15 mouse cellular contexts compared by ENCODE assay signal in genomic region chr7:129654923-129655322, GRCm38 (mm10).
A peak's percentile ranks its signal among the peaks of the same experiment; 100 is the strongest.
DNase-seq lines count a peak whose midpoint lies in the region; ATAC-seq lines count a peak whose summit lies in the region.
"Had no signal": no experiment of that assay in that cellular context is flagged by ENCODE, and none has a peak within 500 bp of the region (broad histone marks: within the 10 kb centered on the region; RNA-seq: fewer than 3 reads in every experiment).

No protein-coding gene starts in this region.

- no peaks in the 10 kb centered on the region for H3K27me3 ChIP-seq in embryonic facial prominence, embryonic 14.5 days (replicated peaks; ENCODE audit: control insufficient read depth, insufficient read depth, low read length)
- H3K27me3 ChIP-seq in embryonic facial prominence, embryonic 10.5 days (replicated peaks; ENCODE audit: low read depth, poor library complexity, severe bottlenecking), result peaks cover 59% of the 10 kb centered on the region
- 0 out of 2 replicates have a peak, but pooled peaks cover 4% of the 10 kb centered on the region for H3K27me3 ChIP-seq in neural tube, embryonic 14.5 days (ENCODE audit: control insufficient read depth, insufficient read depth, low read length)
- peaks cover 97% of the 10 kb centered on the region for H3K27me3 ChIP-seq in limb, embryonic 10.5 days (ENCODE audit: low read depth, poor library complexity, severe bottlenecking)
- H3K27me3 ChIP-seq: intestine, embryonic 15.5 days had no signal

- WGBS in embryonic facial prominence, embryonic 14.5 days, result 62% methylated on average over 12 of the region's 12 CpGs
- 51% methylated on average over 12 of the region's 12 CpGs for WGBS in embryonic facial prominence, embryonic 10.5 days
- 31% methylated on average over 12 of the region's 12 CpGs for WGBS in neural tube, embryonic 14.5 days
- 35% methylated on average over 12 of the region's 12 CpGs for WGBS in limb, embryonic 10.5 days

- ATAC-seq in embryonic facial prominence, embryonic 14.5 days (ENCODE audit: low read depth), result no peak
- ATAC-seq in neural tube, embryonic 14.5 days (ENCODE audit: low read depth), result no peak

- no peaks in the 10 kb centered on the region for H3K36me3 ChIP-seq in embryonic facial prominence, embryonic 14.5 days (ENCODE audit: control insufficient read depth, insufficient read depth, low read length)
- no peaks in the 10 kb centered on the region for H3K36me3 ChIP-seq in embryonic facial prominence, embryonic 10.5 days (replicated peaks)
- no peaks in the 10 kb centered on the region for H3K36me3 ChIP-seq in neural tube, embryonic 14.5 days (ENCODE audit: control insufficient read depth, insufficient read depth, low read length)
- no peaks in the 10 kb centered on the region for H3K36me3 ChIP-seq in limb, embryonic 10.5 days
- H3K36me3 ChIP-seq: hindbrain, embryonic 12.5 days; intestine, embryonic 15.5 days had no signal

- no peak overlapping the region for H3K27ac ChIP-seq in embryonic facial prominence, embryonic 14.5 days (replicated peaks; ENCODE audit: low read depth, low read length)
- no peak overlapping the region for H3K27ac ChIP-seq in embryonic facial prominence, embryonic 10.5 days (replicated peaks)
- H3K27ac ChIP-seq in neural tube, embryonic 14.5 days (ENCODE audit: low read depth, low read length), result no peak overlapping the region
- H3K27ac ChIP-seq in limb, embryonic 10.5 days, result peak overlapping the region; percentile 54
- H3K27ac ChIP-seq: gastrocnemius, adult 2 months; hindbrain, embryonic 12.5 days; intestine, embryonic 15.5 days had no signal

- peak; percentile 38 for DNase-seq in embryonic facial prominence, embryonic 14.5 days (ENCODE audit: low spot score)
- no peak for DNase-seq in embryonic facial prominence, embryonic 10.5 days (ENCODE audit: low spot score)
- peak; percentile 13 for DNase-seq in layer of hippocampus, adult 11-12 months (ENCODE audit: low spot score)
- DNase-seq in layer of hippocampus, adult 9-11 months, result no peak
- DNase-seq in neural tube, embryonic 10.5 days (ENCODE audit: extremely low spot score, low spot score), result no peak
- no peak for DNase-seq in limb, embryonic 10.5 days (ENCODE audit: low spot score)
- no peak for DNase-seq in T-cell, adult 2 months (ENCODE audit: low spot score)
- DNase-seq: cerebellum, adult 9-11 months; embryo, embryonic 11 days; gastrocnemius, adult 2 months; liver had no signal

- no peak overlapping the region for H3K9ac ChIP-seq in embryonic facial prominence, embryonic 14.5 days (ENCODE audit: low read depth, low read length)
- H3K9ac ChIP-seq in neural tube, embryonic 14.5 days (replicated peaks; ENCODE audit: low read depth, low read length), result no peak overlapping the region
- H3K9ac ChIP-seq: hindbrain, embryonic 12.5 days; intestine, embryonic 15.5 days had no signal

- H3K4me2 ChIP-seq in embryonic facial prominence, embryonic 14.5 days (ENCODE audit: low read depth, low read length), result no peak overlapping the region
- H3K4me2 ChIP-seq in neural tube, embryonic 14.5 days (ENCODE audit: low read depth, low read length), result 0 out of 2 replicates have a peak overlapping the region, but pooled peaks have one; percentile 1
- H3K4me2 ChIP-seq: hindbrain, embryonic 12.5 days; intestine, embryonic 15.5 days had no signal

- H3K4me1 ChIP-seq in embryonic facial prominence, embryonic 14.5 days (ENCODE audit: control insufficient read depth, insufficient read depth, low read length), result peaks cover 16% of the 10 kb centered on the region
- peaks cover 46% of the 10 kb centered on the region for H3K4me1 ChIP-seq in embryonic facial prominence, embryonic 10.5 days
- peaks cover 7% of the 10 kb centered on the region for H3K4me1 ChIP-seq in neural tube, embryonic 14.5 days (ENCODE audit: control insufficient read depth, insufficient read depth, low read length)
- peaks cover 47% of the 10 kb centered on the region for H3K4me1 ChIP-seq in limb, embryonic 10.5 days

- no peak overlapping the region for H3K4me3 ChIP-seq in embryonic facial prominence, embryonic 14.5 days (ENCODE audit: low read depth, low read length)
- H3K4me3 ChIP-seq in embryonic facial prominence, embryonic 10.5 days, result no peak overlapping the region
- no peak overlapping the region for H3K4me3 ChIP-seq in neural tube, embryonic 14.5 days (ENCODE audit: low read depth, low read length)
- H3K4me3 ChIP-seq in limb, embryonic 10.5 days, result no peak overlapping the region
- H3K4me3 ChIP-seq: erythroblast, embryonic 14.5 days; gastrocnemius, adult 2 months; hindbrain, embryonic 12.5 days; intestine, embryonic 15.5 days had no signal

- H3K9me3 ChIP-seq in embryonic facial prominence, embryonic 14.5 days (ENCODE audit: control insufficient read depth, low read length), result no peaks in the 10 kb centered on the region
- H3K9me3 ChIP-seq in embryonic facial prominence, embryonic 10.5 days, result no peaks in the 10 kb centered on the region
- H3K9me3 ChIP-seq in neural tube, embryonic 14.5 days (ENCODE audit: control insufficient read depth, low read length), result no peaks in the 10 kb centered on the region
- no peaks in the 10 kb centered on the region for H3K9me3 ChIP-seq in limb, embryonic 10.5 days (replicated peaks)
- H3K9me3 ChIP-seq: hindbrain, embryonic 12.5 days; intestine, embryonic 15.5 days had no signal

Comparison
In these comparisons a context has a peak if more than half of its experiments do, and no peak if none do; other contexts are left out.
1. DNase-seq: peak in embryonic facial prominence, embryonic 14.5 days (single experiment) and layer of hippocampus, adult 11-12 months (single experiment); none in embryonic facial prominence, embryonic 10.5 days (single experiment), layer of hippocampus, adult 9-11 months (single experiment), neural tube, embryonic 10.5 days (single experiment), limb, embryonic 10.5 days (single experiment) and T-cell, adult 2 months (single experiment).